Mouse (Mus musculus) brain, embryonic 14.5 days (tissue): ENCODE data around the gene Etfa. TPM values are rescaled to one million over a fixed set of nuclear protein-coding genes. Genes with fewer than 3 reads are reported as not detected.

Experiments used
- DNase-seq: peaks from one replicate; pipeline ENCODE4 v3.0.0-alpha.2; 2011; ENCODE audit warnings: low read depth
- CTCF ChIP-seq: fragments of 200-500 bp; IDR thresholded peaks from 2 replicates; pipeline ENCODE4 v1.5.1; 2012; ENCODE audit warnings: inconsistent platforms, mild to moderate bottlenecking, moderate library complexity, borderline replicate concordance; ENCODE audit not compliant: insufficient read depth, insufficient read length; ENCODE audit errors: extremely low read depth
- POLR2A ChIP-seq: fragments of 200-500 bp; IDR thresholded peaks from 2 replicates; pipeline ENCODE4 v1.6.1; 2012; ENCODE audit warnings: mild to moderate bottlenecking, inconsistent platforms, borderline replicate concordance; ENCODE audit not compliant: poor library complexity, insufficient read depth, insufficient read length, severe bottlenecking; ENCODE audit errors: extremely low read depth
- polyA plus RNA-seq: library from polyadenylated mRNA; depleted of rRNA; stranded (reverse); fragments of >200 nt; gene quantifications from 2 replicates; pipeline ENCODE4 v1.2.3, GENCODE M21; 2012; rRNA removed

Gene Etfa
- polyA plus RNA-seq, 1 experiment: 36.0 TPM

GRCm38 (mm10) chr9:55406773-55407172 lies 105.3 kb downstream of the Etfa start:
- no peak for DNase-seq
- TF ChIP-seq CTCF (no peak), POLR2A (no peak)

GRCm38 (mm10) chr9:55404976-55405702 lies 106.9 kb downstream of the Etfa start:
- TF ChIP-seq CTCF (no peak), POLR2A (no peak)
- no peak for DNase-seq

Other genes with a start within 250 kb of the Etfa start
- 0.18 and 0.40 TPM in 2 replicates for gene Nrg4, start 185.4 kb downstream of the Etfa start, polyA plus RNA-seq
- 4.7 and 7.8 TPM in 2 replicates for gene Tmem266, start 185.3 kb downstream of the Etfa start, polyA plus RNA-seq
- gene Isl2, start 26.4 kb upstream of the Etfa start, polyA plus RNA-seq: 1.5 and 3.7 TPM in 2 replicates